Mouse (Mus musculus) lung, postnatal 10 days (tissue): ENCODE measurements around the gene Trak2.
"Not testable (repeated sequence)": the region's sequence is repeated elsewhere in the genome, so short reads cannot be mapped to it uniquely, and the experiment has no call there.

Experiments
- DNase-seq: peaks from one replicate; pipeline ENCODE4 v3.0.0; 2021

The Trak2 gene

GRCm38 (mm10) chr1:58953686-58954434, 19.4 kb downstream of the Trak2 start:
- no peak for DNase-seq

GRCm38 (mm10) chr1:58952997-58953396, 20.2 kb downstream of the Trak2 start:
- no peak for DNase-seq

- DNase-seq: no peak
Observed at GRCm38 (mm10) chr1:58952526-58952925, 20.7 kb downstream of the Trak2 start.

- no peak for DNase-seq
Observed at GRCm38 (mm10) chr1:58951841-58952240, 21.4 kb downstream of the Trak2 start.

- DNase-seq: peak; percentile 65
Observed at GRCm38 (mm10) chr1:58950899-58951648, 22.2 kb downstream of the Trak2 start.

GRCm38 (mm10) chr1:58949561-58950106, 23.6 kb downstream of the Trak2 start:
- no peak for DNase-seq

GRCm38 (mm10) chr1:58946718-58947117, 26.5 kb downstream of the Trak2 start:
- no peak for DNase-seq

- DNase-seq: no peak
Observed at GRCm38 (mm10) chr1:58945960-58946670, 27.1 kb downstream of the Trak2 start.

- no peak for DNase-seq
Observed at GRCm38 (mm10) chr1:58945523-58945922, 27.7 kb downstream of the Trak2 start.

- DNase-seq: no peak
Observed at GRCm38 (mm10) chr1:58937606-58938099, 35.6 kb downstream of the Trak2 start.

GRCm38 (mm10) chr1:58936746-58937605, 36.3 kb downstream of the Trak2 start:
- DNase-seq: no peak

- DNase-seq: no peak
Observed at GRCm38 (mm10) chr1:58926664-58927063, 46.6 kb downstream of the Trak2 start.

GRCm38 (mm10) chr1:58917566-58917965, 55.7 kb downstream of the Trak2 start:
- DNase-seq: no peak

GRCm38 (mm10) chr1:58909636-58910272, 63.5 kb downstream of the Trak2 start:
- DNase-seq: no peak

- DNase-seq: no peak
Observed at GRCm38 (mm10) chr1:58903681-58904080, 69.5 kb downstream of the Trak2 start.

GRCm38 (mm10) chr1:58897561-58897960, 75.7 kb downstream of the Trak2 start:
- DNase-seq: peak; percentile 45

- not testable (repeated sequence) for DNase-seq
Observed at GRCm38 (mm10) chr1:58892386-58892785, 80.8 kb downstream of the Trak2 start.

GRCm38 (mm10) chr1:58891481-58892170, 81.6 kb downstream of the Trak2 start:
- DNase-seq: not testable (repeated sequence)

GRCm38 (mm10) chr1:58890697-58891290, 82.4 kb downstream of the Trak2 start:
- DNase-seq: not testable (repeated sequence)

GRCm38 (mm10) chr1:58889826-58890546, 83.2 kb downstream of the Trak2 start:
- DNase-seq: peak; percentile 19
